Mouse (Mus musculus) limb, embryonic 14.5 days (tissue): Measurements from ENCODE around the gene Bbs9. TPM values are rescaled to one million over a fixed set of nuclear protein-coding genes. Genes with fewer than 3 reads are reported as not detected.
"Not testable (repeated sequence)": the region's sequence is repeated elsewhere in the genome, so short reads cannot be mapped to it uniquely, and the experiment has no call there.

Experiments used
- ATAC-seq: fragments of 200-750 bp; cut with Nextera tagmentation; 2 replicates; pipeline ENCODE4 v1.8.0; 2017; ENCODE audit warnings: low read depth, moderate number of reproducible peaks, moderate TSS enrichment; ENCODE audit not compliant: low FRiP score
- DNase-seq: peaks from one replicate; pipeline ENCODE4 v3.0.0-alpha.2; 2015; ENCODE audit warnings: low spot score
- H3K27ac ChIP-seq: fragments of 300-500 bp; sonication (generic); replicated peaks from 2 replicates; pipeline ENCODE4 v1.5.1; 2014; ENCODE audit warnings: low read depth, mild to moderate bottlenecking, low read length, moderate library complexity, mixed read lengths
- H3K27me3 ChIP-seq: fragments of 300-500 bp; sonication (generic); 2 replicates; pipeline ENCODE4 v1.6.1; 2014; ENCODE audit warnings: low read length, mixed read lengths; ENCODE audit not compliant: control insufficient read depth, insufficient read depth
- H3K36me3 ChIP-seq: fragments of 300-500 bp; sonication (generic); 2 replicates; pipeline ENCODE4 v1.6.1; 2014; ENCODE audit warnings: mild to moderate bottlenecking, low read length, moderate library complexity, mixed read lengths; ENCODE audit not compliant: control insufficient read depth, insufficient read depth
- H3K4me1 ChIP-seq: fragments of 300-500 bp; sonication (generic); 2 replicates; pipeline ENCODE4 v1.6.1; 2014; ENCODE audit warnings: antibody characterized with exemption, low read length, mixed read lengths; ENCODE audit not compliant: control insufficient read depth, insufficient read depth
- H3K4me2 ChIP-seq: fragments of 300-500 bp; sonication (generic); replicated peaks from 2 replicates; pipeline ENCODE4 v1.6.1; 2014; ENCODE audit warnings: low read depth, mild to moderate bottlenecking, low read length, moderate library complexity; ENCODE audit not compliant: severe bottlenecking
- H3K4me3 ChIP-seq: fragments of 300-500 bp; sonication (generic); replicated peaks from 2 replicates; pipeline ENCODE4 v1.5.1; 2014; ENCODE audit warnings: low read length
- H3K9ac ChIP-seq: fragments of 300-500 bp; sonication (generic); 2 replicates; pipeline ENCODE4 v1.6.1; 2014; ENCODE audit warnings: mild to moderate bottlenecking, low read depth, low read length, moderate library complexity; ENCODE audit not compliant: severe bottlenecking
- H3K9me3 ChIP-seq: fragments of 300-500 bp; sonication (generic); 2 replicates; pipeline ENCODE4 v1.6.1; 2016; ENCODE audit warnings: low read length; ENCODE audit not compliant: control insufficient read depth
- POLR2A ChIP-seq: fragments of 200-500 bp; IDR thresholded peaks from 2 replicates; pipeline ENCODE4 v1.8.0; 2012; ENCODE audit warnings: inconsistent platforms, mild to moderate bottlenecking, moderate library complexity, borderline replicate concordance; ENCODE audit not compliant: insufficient read depth, insufficient read length; ENCODE audit errors: extremely low read depth
- WGBS: fragments of 180-500 bp; shearing (Covaris S2); extraction: QIAGEN DNeasy Blood & Tissue Kit; methylation state at CpG from one replicate; pipeline ENCODE4 v1.1.7; 2014; 5-methylcytosine and 5-hydroxymethylcytosine counted together
- polyA plus RNA-seq, 2 experiments: library from polyadenylated mRNA; depleted of rRNA in 1 of 2; stranded (reverse) in 1 of 2; unstranded in 1 of 2; fragments of >200 nt; fragmentation: Nextera tagmentation in 1 of 2; extraction: Ambion mirVana in 1 of 2; gene quantifications; 2 replicates each; pipeline versions ENCODE4 v1.2.1 to v1.2.3; 2012 to 2014

Gene Bbs9
- polyA plus RNA-seq, 2 experiments = 12.7 to 15.7 TPM

DNA sequence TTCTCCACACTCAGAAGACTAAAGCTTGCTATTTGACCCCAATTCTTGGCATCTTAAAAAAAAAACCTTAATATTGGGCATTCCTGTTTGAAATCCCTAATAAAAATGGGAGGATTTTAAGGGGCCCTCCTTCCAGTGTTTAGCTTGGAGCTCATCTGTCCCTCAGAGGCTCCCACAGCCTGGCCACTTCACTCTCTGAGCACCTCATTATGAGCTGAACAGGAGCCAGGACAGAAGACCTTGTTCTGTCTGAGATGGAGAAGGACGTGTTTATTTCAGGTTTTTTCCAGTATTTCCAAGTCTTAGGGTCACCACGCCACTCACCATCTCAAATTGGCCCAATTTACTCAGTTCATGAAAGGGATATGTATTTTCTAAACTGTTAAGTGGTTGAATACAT is 370.5 kb downstream of the Bbs9 start:
- H3K4me1 ChIP-seq = no peaks in the 10 kb centered on the region
- WGBS = 94% methylated on average over 2 of the region's 2 CpGs
- ATAC-seq = no peak
- no peak overlapping the region for H3K4me3 ChIP-seq
- H3K4me2 ChIP-seq = no peak overlapping the region
- H3K27ac ChIP-seq = no peak overlapping the region
- DNase-seq = no peak
- no peaks in the 10 kb centered on the region for H3K27me3 ChIP-seq
- H3K36me3 ChIP-seq = no peaks in the 10 kb centered on the region
- H3K9me3 ChIP-seq = no peaks in the 10 kb centered on the region
- TF ChIP-seq POLR2A = no peak
- H3K9ac ChIP-seq = no peak overlapping the region

- Histone ChIP-seq H3K4me3 (no peak overlapping the region), H3K27ac (no peak overlapping the region), H3K9ac (no peak overlapping the region), H3K9me3 (no peaks in the 10 kb centered on the region), H3K4me1 (no peaks in the 10 kb centered on the region), H3K4me2 (no peak overlapping the region), H3K36me3 (no peaks in the 10 kb centered on the region), H3K27me3 (no peaks in the 10 kb centered on the region)
- ATAC-seq (no peak), DNase-seq (no peak)
- WGBS = 71% methylated on average over 1 of the region's 1 CpGs
- no peak for TF ChIP-seq POLR2A
Observed at GRCm38 (mm10) chr9:22846783-22847182, 371.3 kb downstream of the Bbs9 start.

GRCm38 (mm10) chr9:22848800-22849199 is 373.3 kb downstream of the Bbs9 start:
- Histone ChIP-seq H3K4me3 (no peak overlapping the region), H3K9me3 (no peaks in the 10 kb centered on the region), H3K27me3 (no peaks in the 10 kb centered on the region), H3K4me1 (no peaks in the 10 kb centered on the region), H3K4me2 (no peak overlapping the region), H3K27ac (no peak overlapping the region), H3K36me3 (no peaks in the 10 kb centered on the region), H3K9ac (no peak overlapping the region)
- no peak for TF ChIP-seq POLR2A
- DNase-seq = no peak
- WGBS = 90% methylated on average over 3 of the region's 3 CpGs
- ATAC-seq = no peak

- H3K4me1 ChIP-seq = no peaks in the 10 kb centered on the region
- no peak for TF ChIP-seq POLR2A
- no peak overlapping the region for H3K4me2 ChIP-seq
- no peak overlapping the region for H3K9ac ChIP-seq
- 74% methylated on average over 4 of the region's 4 CpGs for WGBS
- H3K27me3 ChIP-seq = no peaks in the 10 kb centered on the region
- H3K4me3 ChIP-seq = no peak overlapping the region
- no peaks in the 10 kb centered on the region for H3K9me3 ChIP-seq
- no peak overlapping the region for H3K27ac ChIP-seq
- no peaks in the 10 kb centered on the region for H3K36me3 ChIP-seq
- ATAC-seq (no peak), DNase-seq (no peak)
Observed at GRCm38 (mm10) chr9:22849212-22849611, 373.7 kb downstream of the Bbs9 start.

- H3K27me3 ChIP-seq, H3K9ac ChIP-seq, H3K4me2 ChIP-seq, H3K9me3 ChIP-seq, ATAC-seq, H3K4me3 ChIP-seq, DNase-seq, H3K27ac ChIP-seq, H3K36me3 ChIP-seq: not testable (repeated sequence)
- peaks cover 12% of the 10 kb centered on the region for H3K4me1 ChIP-seq
- WGBS = 77% methylated on average over 6 of the region's 6 CpGs
Observed at GRCm38 (mm10) chr9:22869147-22869546, 393.6 kb downstream of the Bbs9 start.

GRCm38 (mm10) chr9:22870661-22871060 is 395.1 kb downstream of the Bbs9 start:
- whole genome bisulfite sequencing = 42% methylated on average over 3 of the region's 3 CpGs
- Histone ChIP-seq H3K4me1 (peaks cover 12% of the 10 kb centered on the region), H3K27ac (no peak overlapping the region), H3K9ac (no peak overlapping the region), H3K9me3 (no peaks in the 10 kb centered on the region), H3K4me2 (no peak overlapping the region), H3K27me3 (no peaks in the 10 kb centered on the region), H3K36me3 (no peaks in the 10 kb centered on the region), H3K4me3 (no peak overlapping the region)
- TF ChIP-seq POLR2A = no peak
- DNase-seq (peak; percentile 37), ATAC-seq (no peak)
